ENCODE assay signal across 21 mouse cellular contexts in genomic region chr8:116196623-116197184, GRCm38 (mm10).
"Had no signal": no experiment of that assay in that cellular context is flagged by ENCODE, and none has a peak within 500 bp of the region (broad histone marks: within the 10 kb centered on the region; RNA-seq: fewer than 3 reads in every experiment).

No protein-coding gene starts in this region.

- H3K4me1 ChIP-seq: megakaryocyte, embryonic 14.5 days; midbrain, embryonic 15.5 days had no signal

- H3K9ac ChIP-seq: liver, embryonic 14.5 days; liver, postnatal 0 days; lung, embryonic 14.5 days; midbrain, embryonic 15.5 days; neural tube, embryonic 12.5 days; neural tube, embryonic 15.5 days had no signal

- H3K27me3 ChIP-seq: megakaryocyte, embryonic 14.5 days; midbrain, embryonic 15.5 days; neural tube, embryonic 12.5 days; neural tube, embryonic 15.5 days had no signal

- H3K9me3 ChIP-seq: midbrain, embryonic 10.5 days; midbrain, embryonic 15.5 days; neural tube, embryonic 12.5 days; neural tube, embryonic 15.5 days had no signal

- DNase-seq: kidney, adult 2 months; kidney, postnatal 25 days; layer of hippocampus, adult 9-11 months; liver, postnatal 0 days; lung, embryonic 14.5 days; retina, postnatal 1 day; right cerebral cortex, postnatal 25 days; spleen, adult 18-20 months; thymus, adult 18-20 months had no signal

- H3K4me3 ChIP-seq: layer of hippocampus, adult 2 months; megakaryocyte, embryonic 14.5 days; midbrain, embryonic 10.5 days; midbrain, embryonic 15.5 days; neural tube, embryonic 12.5 days; neural tube, embryonic 15.5 days had no signal

- ATAC-seq: intestine, postnatal 0 days; liver, postnatal 0 days; lung, postnatal 0 days; midbrain, embryonic 15.5 days had no signal

- H3K27ac ChIP-seq: kidney, postnatal 0 days; layer of hippocampus, adult 2 months; liver, embryonic 14.5 days; macrophage; midbrain, embryonic 10.5 days; midbrain, embryonic 15.5 days; neural tube, embryonic 12.5 days; neural tube, embryonic 15.5 days had no signal

- H3K4me2 ChIP-seq: liver, embryonic 11.5 days; lung, embryonic 14.5 days; midbrain, embryonic 15.5 days; neural tube, embryonic 12.5 days; neural tube, embryonic 15.5 days had no signal

- H3K36me3 ChIP-seq: midbrain, embryonic 10.5 days; midbrain, embryonic 15.5 days; neural tube, embryonic 12.5 days; neural tube, embryonic 15.5 days had no signal
